Mouse (Mus musculus) kidney, adult 2 months (tissue): ENCODE measurements around the gene Osbpl3. TPM values are rescaled to one million over a fixed set of nuclear protein-coding genes. Genes with fewer than 3 reads are reported as not detected.

Experiments used
- DNase-seq: peaks from one replicate; pipeline ENCODE4 v3.0.0; 2021
- H3K27ac ChIP-seq: fragments of 200-500 bp; 2 replicates; pipeline ENCODE4 v1.5.1; 2012; ENCODE audit warnings: low read depth, low read length, control low read depth, inconsistent platforms; ENCODE audit not compliant: insufficient read depth
- H3K27me3 ChIP-seq: fragments of 200-500 bp; replicated peaks from 2 replicates; pipeline ENCODE4 v1.6.1; 2012; ENCODE audit warnings: mild to moderate bottlenecking, moderate library complexity, low read length, inconsistent platforms; ENCODE audit not compliant: control insufficient read depth, insufficient read depth
- H3K36me3 ChIP-seq: fragments of 200-500 bp; 2 replicates; pipeline ENCODE4 v1.6.1; 2012; ENCODE audit warnings: mild to moderate bottlenecking, moderate library complexity, low read length, inconsistent platforms; ENCODE audit not compliant: control insufficient read depth, insufficient read depth
- H3K4me1 ChIP-seq: fragments of 200-500 bp; 2 replicates; pipeline ENCODE4 v1.6.1; 2011; ENCODE audit warnings: low read length; ENCODE audit not compliant: control insufficient read depth, insufficient read depth
- H3K4me3 ChIP-seq: fragments of 200-500 bp; 2 replicates; pipeline ENCODE4 v1.5.1; 2011; ENCODE audit warnings: mild to moderate bottlenecking, low read depth, low read length, control low read depth; ENCODE audit not compliant: insufficient read depth
- CTCF ChIP-seq: fragments of 200-500 bp; conservative IDR thresholded peaks from 2 replicates; pipeline ENCODE4 v1.5.1; 2011; ENCODE audit warnings: low read depth, mild to moderate bottlenecking, control low read depth, low read length, moderate library complexity, mixed read lengths; ENCODE audit not compliant: insufficient read depth, insufficient read length
- POLR2A ChIP-seq: fragments of 200-500 bp; IDR thresholded peaks from one replicate; pipeline ENCODE4 v1.6.1; 2011; ENCODE audit warnings: low read depth, low read length, control low read depth
- WGBS: fragments of 180-500 bp; shearing (Covaris S2); methylation state at CpG from one replicate; pipeline ENCODE4 v1.1.7; 2018; 5-methylcytosine and 5-hydroxymethylcytosine counted together
- polyA plus RNA-seq: library from polyadenylated mRNA; depleted of rRNA; stranded (reverse); fragments of >200 nt; gene quantifications from 2 replicates; pipeline ENCODE4 v1.2.3, GENCODE M21; 2012; rRNA removed

Gene Osbpl3
- polyA plus RNA-seq, 1 experiment, result 33.0 TPM

DNA sequence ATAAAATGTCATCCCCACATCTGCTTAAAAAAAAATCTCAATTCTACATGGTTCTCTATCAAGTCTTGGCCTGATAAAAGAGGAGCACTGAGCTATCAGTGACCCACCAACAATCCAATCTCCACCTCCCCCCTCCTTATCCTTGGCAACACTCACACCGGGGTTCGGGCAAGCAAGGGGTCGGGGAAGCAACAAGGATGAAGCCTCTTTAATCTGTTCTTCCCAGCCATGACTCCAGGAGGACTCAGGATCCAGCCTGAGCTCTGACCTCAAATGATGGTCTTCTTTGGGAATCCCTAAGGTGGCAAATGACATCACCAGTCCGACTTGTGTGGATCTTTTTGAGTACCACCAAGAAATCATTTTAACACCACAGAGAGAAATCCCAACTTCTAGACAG, 208.2 kb downstream of the Osbpl3 start:
- no peaks in the 10 kb centered on the region for H3K36me3 ChIP-seq
- TF ChIP-seq CTCF (no peak), POLR2A (no peak)
- peaks cover 4% of the 10 kb centered on the region; the same call in 1 of the 2 replicates for H3K4me1 ChIP-seq
- 93% methylated on average over 4 of the region's 4 CpGs for WGBS
- H3K27ac ChIP-seq, result no peak overlapping the region
- no peaks in the 10 kb centered on the region for H3K27me3 ChIP-seq
- H3K4me3 ChIP-seq, result no peak overlapping the region
- DNase-seq, result no peak

DNA sequence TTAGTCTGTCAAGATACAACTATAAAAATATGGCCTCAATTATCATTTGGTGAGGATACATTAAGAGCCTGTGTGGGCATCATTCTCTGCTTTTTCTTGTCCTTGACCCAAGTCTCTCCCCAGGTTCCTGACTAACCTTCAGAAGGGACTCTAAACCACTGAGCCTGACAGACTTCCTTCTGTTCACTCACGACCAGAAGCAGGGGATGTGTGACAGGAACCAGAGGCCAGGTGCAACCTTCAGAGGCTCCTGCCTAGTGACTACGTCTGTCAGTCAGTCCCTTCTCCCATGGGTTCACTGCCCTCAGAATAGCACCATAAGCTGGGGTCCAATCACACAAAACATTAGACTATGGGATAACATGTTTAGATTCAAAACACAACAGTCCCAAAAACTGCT, 208.6 kb downstream of the Osbpl3 start:
- Histone ChIP-seq H3K27me3 (no peaks in the 10 kb centered on the region), H3K4me3 (no peak overlapping the region), H3K27ac (no peak overlapping the region), H3K36me3 (no peaks in the 10 kb centered on the region), H3K4me1 (0 out of 2 replicates have a peak, but pooled peaks cover under 1% of the 10 kb centered on the region)
- TF ChIP-seq CTCF, result no peak
- TF ChIP-seq POLR2A, result no peak
- no peak for DNase-seq
- 73% methylated on average over 2 of the region's 2 CpGs for WGBS

- Histone ChIP-seq H3K4me1 (no peaks in the 10 kb centered on the region), H3K36me3 (no peaks in the 10 kb centered on the region), H3K4me3 (no peak overlapping the region), H3K27ac (no peak overlapping the region), H3K27me3 (no peaks in the 10 kb centered on the region)
- no peak for DNase-seq
- no peak for TF ChIP-seq CTCF
- TF ChIP-seq POLR2A, result no peak
- WGBS, result 79% methylated on average over 4 of the region's 4 CpGs
These were observed 211.0 kb downstream of the Osbpl3 start for GRCm38 (mm10) chr6:50244967-50245366.

- TF ChIP-seq CTCF, result no peak
- TF ChIP-seq POLR2A, result no peak
These were observed 211.9 kb downstream of the Osbpl3 start for GRCm38 (mm10) chr6:50244126-50244525.

More at GRCm38 (mm10) chr6:50244126-50244525, 211.9 kb downstream of the Osbpl3 start:
- Histone ChIP-seq H3K36me3 (no peaks in the 10 kb centered on the region), H3K4me3 (no peak overlapping the region), H3K4me1 (no peaks in the 10 kb centered on the region), H3K27ac (no peak overlapping the region), H3K27me3 (no peaks in the 10 kb centered on the region)
- 92% methylated on average over 4 of the region's 4 CpGs for WGBS
- DNase-seq, result no peak

Other genes starting within 250 kb of the Osbpl3 start
- 4.5 and 5.4 TPM in 2 replicates for gene Gsdme, start 192.3 kb downstream of the Osbpl3 start, polyA plus RNA-seq
- gene Cycs, start 110.3 kb upstream of the Osbpl3 start, polyA plus RNA-seq, result 6.6 and 12.7 TPM in 2 replicates
- gene 4921507P07Rik, start 140.4 kb upstream of the Osbpl3 start, polyA plus RNA-seq, result 0.26 and 0.33 TPM in 2 replicates
- not detected in 2 replicates for gene Npvf, start 198.2 kb upstream of the Osbpl3 start, polyA plus RNA-seq